Mouse (Mus musculus): ENCODE data around the gene Pkhd1.

DNA sequence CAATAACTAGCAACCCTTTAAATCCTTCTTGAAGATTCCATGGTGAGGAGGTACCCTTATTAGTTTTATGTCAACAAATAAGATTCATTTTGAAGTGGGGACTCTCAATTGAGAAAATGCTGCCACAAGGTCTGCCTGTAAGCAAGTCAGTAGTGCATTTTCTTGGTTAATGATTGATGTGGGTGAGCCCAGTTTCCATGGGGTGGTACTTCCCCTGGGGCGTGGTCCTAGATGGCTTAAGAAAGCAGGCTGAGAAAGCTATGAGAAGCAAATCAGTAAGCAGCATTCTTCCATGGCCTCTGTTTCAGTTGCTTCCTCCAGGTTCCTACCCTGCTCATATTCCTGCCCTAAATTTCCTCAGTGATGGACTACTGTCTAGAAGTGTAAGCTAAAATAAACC, 253.4 kb downstream of the Pkhd1 start:
- no peak for TF ChIP-seq POLR2A (IDR thresholded peaks at IDR 0.05; ENCODE audit: insufficient read depth, low read length)
- TF ChIP-seq CTCF (IDR thresholded peaks at IDR 0.05; ENCODE audit: low read depth, low read length): no peak
- TF ChIP-seq EP300 (IDR thresholded peaks at IDR 0.05; ENCODE audit: insufficient read depth, low read depth, low read length): no peak
